Mouse (Mus musculus) myocyte (in vitro differentiated cells): ENCODE results near the gene Fbxo33. TPM values are rescaled to one million over a fixed set of nuclear protein-coding genes. Genes with fewer than 3 reads are reported as not detected.
"Not testable (repeated sequence)": the region's sequence is repeated elsewhere in the genome, so short reads cannot be mapped to it uniquely, and the experiment has no call there.

ENCODE experiments used
- H3K27me3 ChIP-seq: one replicate; pipeline ENCODE4 v1.6.1; 2011; ENCODE audit not compliant: control insufficient read depth, insufficient read depth, insufficient read length
- H3K36me3 ChIP-seq: one replicate; pipeline ENCODE4 v1.6.1; 2011; ENCODE audit not compliant: control insufficient read depth, insufficient read depth
- H3K4me2 ChIP-seq: one replicate; pipeline ENCODE4 v1.6.1; 2011; ENCODE audit warnings: low read depth, control low read depth
- H3K4me3 ChIP-seq: one replicate; pipeline ENCODE4 v1.5.1; 2011; ENCODE audit warnings: mild to moderate bottlenecking, control low read depth, moderate library complexity
- H3K79me2 ChIP-seq: one replicate; pipeline ENCODE4 v1.6.1; 2011; ENCODE audit not compliant: control insufficient read depth, insufficient read depth
- H3ac ChIP-seq: one replicate; pipeline ENCODE4 v1.6.1; 2011; ENCODE audit not compliant: control insufficient read depth, insufficient read length
- CEBPB ChIP-seq: IDR thresholded peaks from 2 replicates; pipeline ENCODE4 v1.6.1; 2011; ENCODE audit warnings: mild to moderate bottlenecking, moderate library complexity; ENCODE audit not compliant: poor library complexity, insufficient read depth, severe bottlenecking
- E2F4 ChIP-seq: IDR thresholded peaks from one replicate; pipeline ENCODE4 v1.6.1; 2011; ENCODE audit warnings: mild to moderate bottlenecking, control low read depth, moderate library complexity; ENCODE audit not compliant: insufficient read depth
- MAX ChIP-seq: IDR thresholded peaks from one replicate; pipeline ENCODE4 v1.6.1; 2011; ENCODE audit warnings: low read depth, mild to moderate bottlenecking, control low read depth
- MYOD1 ChIP-seq, 3 experiments: IDR thresholded peaks; one replicate each; pipeline ENCODE4 v1.6.1; 2011; ENCODE audit warnings: control low read depth in 2 of 3, low read depth in 2 of 3, mild to moderate bottlenecking in 2 of 3, moderate library complexity in 1 of 3; ENCODE audit not compliant: insufficient read length in 2 of 3, control insufficient read depth in 1 of 3
- MYOG ChIP-seq, 3 experiments: IDR thresholded peaks; one replicate each; pipeline ENCODE4 v1.6.1; 2011; ENCODE audit warnings: control low read depth in 2 of 3, low read depth in 2 of 3, mild to moderate bottlenecking in 2 of 3; ENCODE audit not compliant: insufficient read length in 2 of 3, control insufficient read depth in 1 of 3, insufficient read depth in 1 of 3
- POLR2A ChIP-seq: IDR thresholded peaks from one replicate; pipeline ENCODE4 v1.6.1; 2011; ENCODE audit warnings: low read depth, mild to moderate bottlenecking, control low read depth, moderate library complexity; ENCODE audit not compliant: insufficient read length
- POLR2AphosphoS2 ChIP-seq: IDR thresholded peaks from one replicate; pipeline ENCODE4 v1.6.1; 2011; ENCODE audit warnings: low read depth, control low read depth; ENCODE audit not compliant: insufficient read length
- REST ChIP-seq: IDR thresholded peaks from one replicate; pipeline ENCODE4 v1.6.1; 2011; ENCODE audit warnings: mild to moderate bottlenecking, control low read depth, moderate library complexity; ENCODE audit not compliant: insufficient read depth, insufficient read length
- SRF ChIP-seq: IDR thresholded peaks from one replicate; pipeline ENCODE4 v1.6.1; 2011; ENCODE audit warnings: low read depth; ENCODE audit not compliant: control insufficient read depth, insufficient read length
- TCF12 ChIP-seq: IDR thresholded peaks from one replicate; pipeline ENCODE4 v1.6.1; 2011; ENCODE audit warnings: mild to moderate bottlenecking, control low read depth; ENCODE audit not compliant: poor library complexity, insufficient read depth, severe bottlenecking
- TCF3 ChIP-seq: IDR thresholded peaks from one replicate; pipeline ENCODE4 v1.6.1; 2011; ENCODE audit warnings: low read depth, control low read depth; ENCODE audit not compliant: insufficient read length
- USF1 ChIP-seq: IDR thresholded peaks from one replicate; pipeline ENCODE4 v1.6.1; 2011; ENCODE audit warnings: low read depth, mild to moderate bottlenecking, control low read depth, moderate library complexity
- polyA plus RNA-seq: library from polyadenylated mRNA; unstranded; fragments of >200 nt; fragmentation: generic; extraction: Trizol; gene quantifications from one replicate; pipeline ENCODE4 v1.2.1, GENCODE M21; 2012; ENCODE audit warnings: missing spikeins

Fbxo33 gene
- polyA plus RNA-seq, 1 experiment: 2.7 TPM

- TF ChIP-seq POLR2A (no peak), MAX (no peak), MYOG (IDR thresholded peaks at IDR 0.05; ENCODE audit: control insufficient read depth in 1 of 3, insufficient read depth in 1 of 3, insufficient read length in 2 of 3, low read depth in 2 of 3) (no peak), CEBPB (no peak), POLR2AphosphoS2 (no peak), TCF12 (no peak), E2F4 (no peak), REST (no peak), TCF3 (no peak), SRF (no peak), MYOD1 (IDR thresholded peaks at IDR 0.05; ENCODE audit: control insufficient read depth in 1 of 3, insufficient read length in 2 of 3, low read depth in 2 of 3) (no peak), USF1 (no peak)
- Histone ChIP-seq H3K27me3 (no peaks in the 10 kb centered on the region), H3K79me2 (no peaks in the 10 kb centered on the region), H3K4me2 (no peak overlapping the region), H3ac (no peak overlapping the region), H3K4me3 (no peak overlapping the region), H3K36me3 (no peaks in the 10 kb centered on the region)
These were observed 41.3 kb upstream of the Fbxo33 start for GRCm38 (mm10) chr12:59260798-59261197.

- Histone ChIP-seq H3K27me3 (no peaks in the 10 kb centered on the region), H3K4me2 (no peak overlapping the region), H3K79me2 (no peaks in the 10 kb centered on the region), H3K4me3 (no peak overlapping the region), H3ac (no peak overlapping the region), H3K36me3 (no peaks in the 10 kb centered on the region)
- TF ChIP-seq MYOG (IDR thresholded peaks at IDR 0.05; ENCODE audit: control insufficient read depth in 1 of 3, insufficient read depth in 1 of 3, insufficient read length in 2 of 3, low read depth in 2 of 3): no peak
These were observed 40.8 kb upstream of the Fbxo33 start for GRCm38 (mm10) chr12:59260362-59260761.

GRCm38 (mm10) chr12:59259015-59259414 is 39.5 kb upstream of the Fbxo33 start:
- no peak for TF ChIP-seq MYOD1 (IDR thresholded peaks at IDR 0.05; ENCODE audit: control insufficient read depth in 1 of 3, insufficient read length in 2 of 3, low read depth in 2 of 3)
- TF ChIP-seq POLR2A: no peak
- no peak for TF ChIP-seq CEBPB
- no peak for TF ChIP-seq MAX
- no peak for TF ChIP-seq MYOG (IDR thresholded peaks at IDR 0.05; ENCODE audit: control insufficient read depth in 1 of 3, insufficient read depth in 1 of 3, insufficient read length in 2 of 3, low read depth in 2 of 3)
- TF ChIP-seq SRF: no peak
- no peak for TF ChIP-seq E2F4
- TF ChIP-seq POLR2AphosphoS2: no peak
- TF ChIP-seq TCF3: no peak
- no peak for TF ChIP-seq REST
- TF ChIP-seq TCF12: no peak
- TF ChIP-seq USF1: no peak
- Histone ChIP-seq H3K4me3 (no peak overlapping the region), H3K27me3 (no peaks in the 10 kb centered on the region), H3ac (no peak overlapping the region), H3K79me2 (no peaks in the 10 kb centered on the region), H3K4me2 (no peak overlapping the region), H3K36me3 (no peaks in the 10 kb centered on the region)

- Histone ChIP-seq H3K79me2 (no peaks in the 10 kb centered on the region), H3K36me3 (no peaks in the 10 kb centered on the region), H3K27me3 (no peaks in the 10 kb centered on the region), H3K4me2 (no peak overlapping the region), H3ac (no peak overlapping the region), H3K4me3 (no peak overlapping the region)
- TF ChIP-seq USF1 (no peak), POLR2A (no peak), CEBPB (no peak), REST (no peak), SRF (no peak), MYOD1 (IDR thresholded peaks at IDR 0.05; ENCODE audit: control insufficient read depth in 1 of 3, insufficient read length in 2 of 3, low read depth in 2 of 3) (no peak), E2F4 (no peak), MAX (no peak)
These were observed 30.8 kb upstream of the Fbxo33 start for GRCm38 (mm10) chr12:59250259-59250827.

- Histone ChIP-seq H3K4me3 (no peak overlapping the region), H3ac (no peak overlapping the region), H3K36me3 (no peaks in the 10 kb centered on the region), H3K27me3 (no peaks in the 10 kb centered on the region), H3K4me2 (no peak overlapping the region), H3K79me2 (no peaks in the 10 kb centered on the region)
- TF ChIP-seq SRF (no peak), REST (no peak), POLR2AphosphoS2 (no peak)
These were observed 29.4 kb upstream of the Fbxo33 start for GRCm38 (mm10) chr12:59248969-59249368.

- H3K4me2 ChIP-seq, H3ac ChIP-seq, H3K36me3 ChIP-seq, H3K4me3 ChIP-seq, H3K79me2 ChIP-seq, H3K27me3 ChIP-seq: not testable (repeated sequence)
These were observed 21.5 kb upstream of the Fbxo33 start for GRCm38 (mm10) chr12:59241031-59241430.
